Mouse (Mus musculus) kidney, adult 2 months (tissue): ENCODE results near the gene 4921501E09Rik. TPM values are rescaled to one million over a fixed set of nuclear protein-coding genes. Genes with fewer than 3 reads are reported as not detected.
"Not testable (repeated sequence)": the region's sequence is repeated elsewhere in the genome, so short reads cannot be mapped to it uniquely, and the experiment has no call there.

Experiments used
- DNase-seq: peaks from one replicate; pipeline ENCODE4 v3.0.0; 2021
- H3K27ac ChIP-seq: fragments of 200-500 bp; 2 replicates; pipeline ENCODE4 v1.5.1; 2012; ENCODE audit warnings: low read depth, low read length, control low read depth, inconsistent platforms; ENCODE audit not compliant: insufficient read depth
- H3K27me3 ChIP-seq: fragments of 200-500 bp; replicated peaks from 2 replicates; pipeline ENCODE4 v1.6.1; 2012; ENCODE audit warnings: mild to moderate bottlenecking, moderate library complexity, low read length, inconsistent platforms; ENCODE audit not compliant: control insufficient read depth, insufficient read depth
- H3K36me3 ChIP-seq: fragments of 200-500 bp; 2 replicates; pipeline ENCODE4 v1.6.1; 2012; ENCODE audit warnings: mild to moderate bottlenecking, moderate library complexity, low read length, inconsistent platforms; ENCODE audit not compliant: control insufficient read depth, insufficient read depth
- H3K4me1 ChIP-seq: fragments of 200-500 bp; 2 replicates; pipeline ENCODE4 v1.6.1; 2011; ENCODE audit warnings: low read length; ENCODE audit not compliant: control insufficient read depth, insufficient read depth
- H3K4me3 ChIP-seq: fragments of 200-500 bp; 2 replicates; pipeline ENCODE4 v1.5.1; 2011; ENCODE audit warnings: mild to moderate bottlenecking, low read depth, low read length, control low read depth; ENCODE audit not compliant: insufficient read depth
- CTCF ChIP-seq: fragments of 200-500 bp; conservative IDR thresholded peaks from 2 replicates; pipeline ENCODE4 v1.5.1; 2011; ENCODE audit warnings: low read depth, mild to moderate bottlenecking, control low read depth, low read length, moderate library complexity, mixed read lengths; ENCODE audit not compliant: insufficient read depth, insufficient read length
- POLR2A ChIP-seq: fragments of 200-500 bp; IDR thresholded peaks from one replicate; pipeline ENCODE4 v1.6.1; 2011; ENCODE audit warnings: low read depth, low read length, control low read depth
- WGBS: fragments of 180-500 bp; shearing (Covaris S2); methylation state at CpG from one replicate; pipeline ENCODE4 v1.1.7; 2018; 5-methylcytosine and 5-hydroxymethylcytosine counted together
- polyA plus RNA-seq: library from polyadenylated mRNA; depleted of rRNA; stranded (reverse); fragments of >200 nt; gene quantifications from 2 replicates; pipeline ENCODE4 v1.2.3, GENCODE M21; 2012; rRNA removed

4921501E09Rik gene
- polyA plus RNA-seq, 1 experiment = not detected

GRCm38 (mm10) chr17:33032900-33033891, 34.7 kb downstream of the 4921501E09Rik start, which contains the start of gene Zfp763:
Gene Zfp763 (minus strand): TSS chr17:33033402.
- Histone ChIP-seq H3K4me1 (no peaks in the 10 kb centered on the region; the same call in 1 of the 2 replicates), H3K27me3 (no peaks in the 10 kb centered on the region), H3K36me3 (no peaks in the 10 kb centered on the region), H3K4me3 (peak within 1 kb of the TSS; percentile 65), H3K27ac (no peak within 1 kb of the TSS; the same call in 1 of the 2 replicates)
- 0 out of 2 replicates have a peak, but pooled peaks have one; percentile 14 for TF ChIP-seq CTCF
- no peak for TF ChIP-seq POLR2A
- 2% methylated on average over 27 of the region's 27 CpGs for WGBS
- peak; percentile 94 for DNase-seq

GRCm38 (mm10) chr17:33032376-33032775, 35.5 kb downstream of the 4921501E09Rik start:
- Histone ChIP-seq H3K27ac (no peak overlapping the region), H3K4me1 (no peaks in the 10 kb centered on the region; the same call in 1 of the 2 replicates), H3K4me3 (peak overlapping the region; percentile 65; the same call in 1 of the 2 replicates), H3K36me3 (no peaks in the 10 kb centered on the region), H3K27me3 (no peaks in the 10 kb centered on the region)
- 4% methylated on average over 10 of the region's 10 CpGs for WGBS
- TF ChIP-seq CTCF = no peak
- no peak for TF ChIP-seq POLR2A
- DNase-seq = no peak

GRCm38 (mm10) chr17:33020434-33020833, 47.4 kb downstream of the 4921501E09Rik start:
- not testable (repeated sequence) for H3K4me3 ChIP-seq, H3K27ac ChIP-seq, DNase-seq, H3K4me1 ChIP-seq, H3K27me3 ChIP-seq
- H3K36me3 ChIP-seq = peaks cover 31% of the 10 kb centered on the region

Other genes starting within 250 kb of the 4921501E09Rik start
- 3.4 and 3.6 TPM in 2 replicates for gene Zfp799, start 237.8 kb downstream of the 4921501E09Rik start, polyA plus RNA-seq
- 1.1 and 1.4 TPM in 2 replicates for gene Zfp870, start 176.4 kb downstream of the 4921501E09Rik start, polyA plus RNA-seq
- 4.5 and 7.5 TPM in 2 replicates for gene Cyp4f14, start 150.7 kb downstream of the 4921501E09Rik start, polyA plus RNA-seq
- 61.5 and 67.2 TPM in 2 replicates for gene Cyp4f13, start 120.7 kb downstream of the 4921501E09Rik start, polyA plus RNA-seq
- gene Zfp472, start 102.2 kb downstream of the 4921501E09Rik start, polyA plus RNA-seq = 0.49 and 0.77 TPM in 2 replicates
- gene Zfp952, start 74.9 kb downstream of the 4921501E09Rik start, polyA plus RNA-seq = 2.3 and 2.6 TPM in 2 replicates
- 0.83 and 1.2 TPM in 2 replicates for gene Zfp763, start 34.7 kb downstream of the 4921501E09Rik start, polyA plus RNA-seq
- 2.2 and 2.8 TPM in 2 replicates for gene Zfp563, start 21.3 kb upstream of the 4921501E09Rik start, polyA plus RNA-seq
- 0.01 TPM in 1 of 2 replicates, not detected in the other for gene Morc2b, start 71.6 kb upstream of the 4921501E09Rik start, polyA plus RNA-seq
- gene Olfr55, start 100.4 kb upstream of the 4921501E09Rik start, polyA plus RNA-seq = not detected in 2 replicates
- gene Olfr239, start 123.2 kb upstream of the 4921501E09Rik start, polyA plus RNA-seq = not detected in 2 replicates
- gene Olfr1564, start 153.6 kb upstream of the 4921501E09Rik start, polyA plus RNA-seq = 0.08 TPM in 1 of 2 replicates, not detected in the other
- gene Zfp955a, start 187.1 kb upstream of the 4921501E09Rik start, polyA plus RNA-seq = 0.94 and 1.6 TPM in 2 replicates
- gene Olfr63, start 196.6 kb upstream of the 4921501E09Rik start, polyA plus RNA-seq = not detected in 2 replicates
- gene Zfp955b, start 221.5 kb upstream of the 4921501E09Rik start, polyA plus RNA-seq = 1.6 and 2.3 TPM in 2 replicates